Mouse (Mus musculus) testis, adult 2 months (tissue): ENCODE measurements around the gene Evl. TPM values are rescaled to one million over a fixed set of nuclear protein-coding genes. Genes with fewer than 3 reads are reported as not detected.

Source experiments
- H3K27ac ChIP-seq: fragments of 200-500 bp; 2 replicates; pipeline ENCODE4 v1.5.1; 2012; ENCODE audit warnings: low read depth, low read length; ENCODE audit not compliant: control insufficient read depth, insufficient read depth
- H3K27me3 ChIP-seq: fragments of 200-500 bp; 2 replicates; pipeline ENCODE4 v1.6.1; 2012; ENCODE audit warnings: mild to moderate bottlenecking, low read length, moderate library complexity; ENCODE audit not compliant: control insufficient read depth, insufficient read depth
- H3K36me3 ChIP-seq: fragments of 200-500 bp; 2 replicates; pipeline ENCODE4 v1.6.1; 2012; ENCODE audit warnings: mild to moderate bottlenecking, low read length; ENCODE audit not compliant: control insufficient read depth, insufficient read depth
- H3K4me1 ChIP-seq: fragments of 200-500 bp; 2 replicates; pipeline ENCODE4 v1.6.1; 2012; ENCODE audit warnings: low read length; ENCODE audit not compliant: control insufficient read depth, insufficient read depth
- H3K4me3 ChIP-seq: fragments of 200-500 bp; 2 replicates; pipeline ENCODE4 v1.5.1; 2012; ENCODE audit warnings: low read depth, mild to moderate bottlenecking, low read length, moderate library complexity, mixed read lengths; ENCODE audit not compliant: control insufficient read depth
- CTCF ChIP-seq: fragments of 200-500 bp; IDR thresholded peaks from 2 replicates; pipeline ENCODE4 v1.5.1; 2012; ENCODE audit warnings: low read depth, mild to moderate bottlenecking, inconsistent platforms, low read length, moderate library complexity; ENCODE audit not compliant: control insufficient read depth, insufficient read depth, insufficient replicate concordance
- POLR2A ChIP-seq: fragments of 200-500 bp; IDR thresholded peaks from 2 replicates; pipeline ENCODE4 v1.6.1; 2012; ENCODE audit warnings: low read depth, mild to moderate bottlenecking, inconsistent platforms, low read length, moderate library complexity; ENCODE audit not compliant: control insufficient read depth
- polyA plus RNA-seq: library from polyadenylated mRNA; depleted of rRNA; stranded (reverse); fragments of >200 nt; gene quantifications from 2 replicates; pipeline ENCODE4 v1.2.3, GENCODE M21; 2012

Gene Evl
- polyA plus RNA-seq, 1 experiment: 36.4 TPM

GRCm38 (mm10) chr12:108591586-108591985 lies 37.1 kb downstream of the Evl start:
- Histone ChIP-seq H3K36me3 (no peaks in the 10 kb centered on the region), H3K4me1 (no peaks in the 10 kb centered on the region), H3K27ac (no peak overlapping the region), H3K4me3 (no peak overlapping the region), H3K27me3 (no peaks in the 10 kb centered on the region)
- TF ChIP-seq CTCF (no peak), POLR2A (no peak)

- TF ChIP-seq CTCF: no peak
- TF ChIP-seq POLR2A: no peak
- no peak overlapping the region for H3K4me3 ChIP-seq
- no peaks in the 10 kb centered on the region for H3K27me3 ChIP-seq
- no peaks in the 10 kb centered on the region for H3K4me1 ChIP-seq
- H3K36me3 ChIP-seq: no peaks in the 10 kb centered on the region
- no peak overlapping the region for H3K27ac ChIP-seq
Measured at GRCm38 (mm10) chr12:108592866-108593265, 38.3 kb downstream of the Evl start.

GRCm38 (mm10) chr12:108600864-108601263 lies 46.3 kb downstream of the Evl start:
- Histone ChIP-seq H3K4me3 (no peak overlapping the region), H3K27me3 (no peaks in the 10 kb centered on the region), H3K27ac (no peak overlapping the region), H3K4me1 (no peaks in the 10 kb centered on the region), H3K36me3 (no peaks in the 10 kb centered on the region)
- TF ChIP-seq POLR2A: no peak
- TF ChIP-seq CTCF: no peak

- no peaks in the 10 kb centered on the region for H3K36me3 ChIP-seq
- no peaks in the 10 kb centered on the region for H3K4me1 ChIP-seq
- no peak overlapping the region for H3K4me3 ChIP-seq
- no peaks in the 10 kb centered on the region for H3K27me3 ChIP-seq
- TF ChIP-seq POLR2A: no peak
- no peak overlapping the region for H3K27ac ChIP-seq
Measured at GRCm38 (mm10) chr12:108601326-108601725, 46.8 kb downstream of the Evl start.

- Histone ChIP-seq H3K36me3 (no peaks in the 10 kb centered on the region), H3K4me3 (no peak overlapping the region), H3K27me3 (no peaks in the 10 kb centered on the region), H3K4me1 (no peaks in the 10 kb centered on the region), H3K27ac (no peak overlapping the region)
- TF ChIP-seq CTCF: no peak
- no peak for TF ChIP-seq POLR2A
Measured at GRCm38 (mm10) chr12:108604546-108604945, 50.0 kb downstream of the Evl start.

GRCm38 (mm10) chr12:108605521-108606281 lies 51.2 kb downstream of the Evl start:
- H3K27me3 ChIP-seq: no peaks in the 10 kb centered on the region
- no peak overlapping the region for H3K27ac ChIP-seq
- H3K36me3 ChIP-seq: no peaks in the 10 kb centered on the region
- H3K4me1 ChIP-seq: no peaks in the 10 kb centered on the region
- TF ChIP-seq POLR2A: no peak
- no peak for TF ChIP-seq CTCF
- no peak overlapping the region for H3K4me3 ChIP-seq

- H3K36me3 ChIP-seq: no peaks in the 10 kb centered on the region
- no peak overlapping the region for H3K4me3 ChIP-seq
- H3K4me1 ChIP-seq: no peaks in the 10 kb centered on the region
- H3K27ac ChIP-seq: no peak overlapping the region
- H3K27me3 ChIP-seq: no peaks in the 10 kb centered on the region
- TF ChIP-seq POLR2A (no peak), CTCF (no peak)
Measured at GRCm38 (mm10) chr12:108606321-108606720, 51.8 kb downstream of the Evl start.
